Mouse (Mus musculus) limb, embryonic 12.5 days (tissue): ENCODE measurements around the gene Polr2l. TPM values are rescaled to one million over a fixed set of nuclear protein-coding genes. Genes with fewer than 3 reads are reported as not detected.

Experiments
- ATAC-seq: fragments of 200-750 bp; cut with Nextera tagmentation; 2 replicates; pipeline ENCODE4 v1.8.0; 2017; ENCODE audit warnings: low read depth, moderate TSS enrichment; ENCODE audit not compliant: insufficient number of reproducible peaks, insufficient read depth, low FRiP score, low TSS enrichment
- H3K27ac ChIP-seq: fragments of 300-500 bp; sonication (generic); 2 replicates; pipeline ENCODE4 v1.5.1; 2016; ENCODE audit warnings: mild to moderate bottlenecking, moderate library complexity
- H3K27me3 ChIP-seq: fragments of 300-500 bp; sonication (generic); 2 replicates; pipeline ENCODE4 v1.6.1; 2016; ENCODE audit warnings: mild to moderate bottlenecking, moderate library complexity
- H3K36me3 ChIP-seq: fragments of 300-500 bp; sonication (generic); 2 replicates; pipeline ENCODE4 v1.6.1; 2016; ENCODE audit warnings: mild to moderate bottlenecking, moderate library complexity
- H3K4me1 ChIP-seq: fragments of 300-500 bp; sonication (generic); replicated peaks from 2 replicates; pipeline ENCODE4 v1.6.1; 2016
- H3K4me2 ChIP-seq: fragments of 300-500 bp; sonication (generic); 2 replicates; pipeline ENCODE4 v1.6.1; 2016; ENCODE audit warnings: mild to moderate bottlenecking, moderate library complexity
- H3K4me3 ChIP-seq: fragments of 300-500 bp; sonication (generic); replicated peaks from 2 replicates; pipeline ENCODE4 v1.5.1; 2016; ENCODE audit warnings: mild to moderate bottlenecking
- H3K9ac ChIP-seq: fragments of 300-500 bp; sonication (generic); replicated peaks from 2 replicates; pipeline ENCODE4 v1.6.1; 2016; ENCODE audit warnings: mild to moderate bottlenecking, moderate library complexity
- H3K9me3 ChIP-seq: fragments of 300-500 bp; sonication (generic); 2 replicates; pipeline ENCODE4 v1.6.1; 2016; ENCODE audit warnings: mild to moderate bottlenecking, moderate library complexity
- WGBS: fragments of 180-500 bp; shearing (Covaris S2); methylation state at CpG from one replicate; pipeline ENCODE4 v1.1.7; 2016; 5-methylcytosine and 5-hydroxymethylcytosine counted together
- polyA plus RNA-seq: library from polyadenylated mRNA; unstranded; fragments of >200 nt; fragmentation: Nextera tagmentation; extraction: Ambion mirVana; gene quantifications from 2 replicates; pipeline ENCODE4 v1.2.1, GENCODE M21; 2016

The Polr2l gene
- polyA plus RNA-seq, 1 experiment from 2014 or later: 65.7 TPM

DNA sequence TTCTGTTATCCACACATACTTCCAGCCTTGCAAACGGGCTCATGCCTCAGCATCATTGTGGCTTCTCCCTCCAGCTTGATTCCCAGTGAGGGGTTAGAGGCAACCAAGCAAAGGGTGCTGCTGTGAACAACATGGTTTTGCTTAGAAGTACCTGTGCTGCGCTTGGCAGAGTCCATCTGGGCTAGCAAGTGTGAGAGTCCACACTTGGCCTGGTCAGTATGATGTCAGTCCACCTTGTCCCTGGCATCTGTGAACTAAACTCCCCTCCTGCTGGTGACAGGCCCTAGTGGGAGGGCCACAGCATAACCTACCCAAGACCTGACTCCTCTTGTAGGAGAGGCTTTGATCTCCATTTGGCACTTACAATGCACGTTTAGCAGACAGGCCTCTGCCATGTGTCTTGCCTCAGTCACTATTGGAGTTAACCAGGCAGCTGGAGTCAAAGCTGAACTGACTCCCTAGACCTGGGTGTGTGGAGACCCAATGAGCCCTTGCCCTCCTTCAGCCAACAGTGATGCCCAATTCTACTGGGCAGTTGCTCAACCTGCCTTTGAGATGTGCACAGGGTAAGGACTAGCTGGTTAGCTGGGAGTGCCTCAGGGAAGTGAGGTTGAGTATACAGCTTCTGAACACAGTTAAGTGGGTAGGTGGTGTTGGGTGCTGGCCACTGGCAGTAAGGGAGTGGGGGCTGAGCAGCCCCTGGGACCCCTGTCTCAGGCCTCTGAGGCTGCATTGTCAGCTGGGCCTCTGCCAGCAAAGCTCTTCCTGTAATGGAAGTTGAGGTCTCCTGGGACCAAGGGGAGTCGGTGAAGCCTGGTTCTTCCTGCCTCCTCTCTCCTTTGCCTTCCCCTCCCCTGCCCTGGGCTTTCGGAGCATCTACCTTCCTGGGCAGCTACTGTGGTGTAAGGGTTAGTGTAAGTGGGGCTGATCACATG, 9.5 kb upstream of the Polr2l start:
- H3K27me3 ChIP-seq: peaks cover 42% of the 10 kb centered on the region
- H3K9me3 ChIP-seq: no peaks in the 10 kb centered on the region
- peaks cover 23% of the 10 kb centered on the region for H3K4me1 ChIP-seq
- WGBS: 61% methylated on average over 5 of the region's 5 CpGs
- no peak overlapping the region for H3K4me2 ChIP-seq
- H3K27ac ChIP-seq: no peak overlapping the region
- H3K36me3 ChIP-seq: no peaks in the 10 kb centered on the region
- H3K4me3 ChIP-seq: no peak overlapping the region
- no peak overlapping the region for H3K9ac ChIP-seq
- ATAC-seq: no peak

DNA sequence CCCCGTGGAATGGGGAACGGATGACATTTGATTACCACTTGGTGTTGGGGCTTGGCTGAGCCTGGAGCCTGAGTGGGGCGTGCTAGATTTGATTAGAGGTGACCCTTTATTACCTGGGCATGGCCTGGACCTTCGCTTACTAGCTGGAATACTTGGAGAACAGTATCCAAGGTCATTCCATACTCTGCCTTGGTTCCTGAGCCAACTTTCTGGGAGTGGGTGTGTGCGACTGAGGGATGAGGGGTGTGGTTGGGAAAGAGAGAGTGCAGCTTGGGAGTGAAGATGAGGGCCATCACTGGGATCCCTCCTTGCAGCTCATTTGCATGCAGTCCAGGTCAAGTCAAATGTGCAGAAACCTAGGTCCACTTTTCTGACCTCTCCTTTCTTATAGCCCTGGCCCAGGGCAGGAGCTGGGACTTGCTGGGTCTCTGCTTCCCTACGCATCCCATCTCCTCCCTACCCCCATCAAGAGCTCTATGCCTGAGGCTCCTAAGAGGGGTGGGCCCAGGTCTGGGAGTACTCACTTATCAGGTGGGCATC, 8.3 kb upstream of the Polr2l start:
- Histone ChIP-seq H3K27ac (no peak overlapping the region), H3K9me3 (no peaks in the 10 kb centered on the region), H3K4me3 (no peak overlapping the region), H3K4me1 (peaks cover 26% of the 10 kb centered on the region), H3K36me3 (no peaks in the 10 kb centered on the region), H3K4me2 (peak overlapping the region; percentile 96; the same call in 1 of the 2 replicates), H3K9ac (no peak overlapping the region), H3K27me3 (peaks cover 42% of the 10 kb centered on the region)
- ATAC-seq: no peak
- 72% methylated on average over 6 of the region's 6 CpGs for WGBS

DNA sequence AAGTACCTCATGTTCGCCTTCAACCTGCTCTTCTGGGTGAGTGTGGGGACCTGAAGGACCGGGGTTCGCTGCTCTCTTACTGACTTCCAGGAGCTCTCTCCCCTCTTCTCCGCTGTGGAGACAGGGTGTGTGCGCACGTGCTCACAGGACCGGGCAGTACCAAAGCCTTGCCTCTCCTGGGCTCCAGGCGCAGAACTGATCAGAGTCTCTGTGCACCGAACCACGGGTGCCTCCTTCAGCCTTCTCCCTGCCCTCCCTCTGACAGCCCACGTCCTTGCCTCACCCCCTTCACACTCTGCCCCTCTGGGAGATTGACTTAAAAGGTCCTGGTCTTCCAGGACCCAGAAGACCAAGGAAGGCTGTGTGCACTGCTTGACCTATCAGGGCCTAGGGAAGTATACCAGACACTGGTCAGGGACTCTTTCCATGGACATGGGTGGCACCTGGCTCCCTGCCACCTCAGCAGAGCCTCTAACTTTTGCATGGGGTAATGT, 7.6 kb upstream of the Polr2l start:
- H3K27ac ChIP-seq: no peak overlapping the region
- no peaks in the 10 kb centered on the region for H3K9me3 ChIP-seq
- ATAC-seq: no peak
- H3K27me3 ChIP-seq: peaks cover 42% of the 10 kb centered on the region
- peak overlapping the region; percentile 61 for H3K4me3 ChIP-seq
- H3K4me2 ChIP-seq: peak overlapping the region; percentile 96
- H3K36me3 ChIP-seq: no peaks in the 10 kb centered on the region
- peaks cover 33% of the 10 kb centered on the region for H3K4me1 ChIP-seq
- WGBS: 5% methylated on average over 11 of the region's 11 CpGs
- peak overlapping the region; percentile 60 for H3K9ac ChIP-seq

DNA sequence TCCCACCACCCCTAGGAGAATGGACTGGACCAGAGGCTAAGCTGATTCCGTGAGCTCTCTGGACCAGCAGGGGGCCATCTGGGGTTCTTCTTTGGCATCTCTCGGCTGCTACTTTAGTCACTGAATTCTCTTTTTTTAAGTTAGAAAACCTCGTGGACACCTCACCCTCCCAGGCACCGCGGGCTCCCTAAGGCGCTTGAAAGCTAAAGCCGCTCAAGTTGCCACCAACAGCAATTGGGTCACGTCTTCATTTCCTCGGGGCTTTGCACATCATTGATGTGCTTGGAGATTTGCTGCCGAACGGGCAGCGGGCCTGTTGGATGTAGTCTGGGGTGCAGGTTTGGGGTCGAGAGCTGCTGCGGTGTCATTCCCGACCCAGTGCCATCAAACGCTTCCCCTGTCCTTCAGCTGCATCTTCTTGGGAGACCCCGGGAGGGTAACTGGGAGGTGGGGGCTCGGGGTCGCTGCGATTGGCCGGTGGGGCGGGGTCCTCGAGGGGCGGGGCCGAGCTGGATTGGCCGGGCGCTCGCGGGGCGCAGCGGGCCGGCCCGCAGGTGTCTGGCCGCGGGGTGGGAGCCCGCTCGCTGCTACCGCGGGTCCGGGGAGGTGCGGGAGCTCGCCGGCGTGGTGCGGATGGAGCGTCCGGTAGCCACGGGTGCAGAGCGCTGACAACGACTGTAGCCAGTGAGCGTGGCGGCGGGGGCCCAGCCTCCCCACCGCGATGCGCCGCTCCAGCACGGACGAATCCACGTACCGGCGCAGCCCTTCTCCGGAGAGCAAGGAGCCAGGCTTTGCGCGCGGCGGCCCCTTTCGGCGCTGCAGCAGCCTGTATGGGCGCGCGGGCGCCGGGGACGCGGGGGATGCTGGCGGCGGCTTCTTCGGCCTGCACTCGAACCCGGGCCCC, 6.8 kb upstream of the Polr2l start:
- H3K4me1 ChIP-seq: peaks cover 41% of the 10 kb centered on the region
- WGBS: 1% methylated on average over 79 of the region's 81 CpGs
- peak overlapping the region; percentile 61 for H3K4me3 ChIP-seq
- ATAC-seq: 0 out of 2 replicates have a peak, but pooled peaks have one; percentile 4
- H3K4me2 ChIP-seq: peak overlapping the region; percentile 96
- no peaks in the 10 kb centered on the region for H3K36me3 ChIP-seq
- H3K27me3 ChIP-seq: peaks cover 42% of the 10 kb centered on the region
- peak overlapping the region; percentile 60 for H3K9ac ChIP-seq
- H3K9me3 ChIP-seq: no peaks in the 10 kb centered on the region
- no peak overlapping the region for H3K27ac ChIP-seq

DNA sequence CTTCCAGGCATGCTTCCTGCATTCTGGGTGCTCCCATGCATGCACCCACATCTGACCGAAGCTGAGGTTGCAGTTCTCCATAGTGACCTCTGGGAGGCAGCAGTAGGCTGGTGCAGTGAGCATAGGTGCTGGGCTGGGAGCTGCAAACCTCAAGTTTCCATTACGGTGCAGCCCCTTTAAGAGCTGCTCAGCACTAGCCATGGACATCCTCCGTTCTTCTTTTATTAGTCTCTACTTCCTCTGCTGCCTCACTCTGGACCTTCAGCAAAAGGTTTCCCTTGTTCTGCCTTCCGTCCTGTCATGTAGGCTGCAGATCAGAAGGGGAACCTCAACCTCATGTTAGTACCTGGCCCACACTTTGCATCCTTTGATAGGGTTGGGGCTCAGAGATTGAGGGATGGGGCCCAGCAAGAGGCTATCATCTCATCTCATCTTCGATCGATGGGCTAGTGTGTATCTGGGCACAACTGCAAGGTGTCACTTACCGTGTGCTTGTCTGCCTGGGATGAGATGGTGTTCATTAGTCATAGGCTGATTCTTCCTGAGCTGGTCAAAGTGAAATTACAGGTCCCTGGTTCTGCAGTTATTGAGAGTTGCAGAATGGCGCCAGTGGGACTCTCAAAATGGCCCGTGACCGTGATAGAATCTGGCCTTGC, 6.0 kb upstream of the Polr2l start:
- H3K9ac ChIP-seq: no peak overlapping the region
- 12% methylated on average over 10 of the region's 10 CpGs for WGBS
- peak overlapping the region; percentile 61; the same call in 1 of the 2 replicates for H3K4me3 ChIP-seq
- peaks cover 49% of the 10 kb centered on the region for H3K4me1 ChIP-seq
- no peak; the same call in 1 of the 2 replicates for ATAC-seq
- H3K4me2 ChIP-seq: peak overlapping the region; percentile 96
- H3K27me3 ChIP-seq: peaks cover 42% of the 10 kb centered on the region
- no peaks in the 10 kb centered on the region for H3K9me3 ChIP-seq
- no peak overlapping the region for H3K27ac ChIP-seq
- H3K36me3 ChIP-seq: no peaks in the 10 kb centered on the region

DNA sequence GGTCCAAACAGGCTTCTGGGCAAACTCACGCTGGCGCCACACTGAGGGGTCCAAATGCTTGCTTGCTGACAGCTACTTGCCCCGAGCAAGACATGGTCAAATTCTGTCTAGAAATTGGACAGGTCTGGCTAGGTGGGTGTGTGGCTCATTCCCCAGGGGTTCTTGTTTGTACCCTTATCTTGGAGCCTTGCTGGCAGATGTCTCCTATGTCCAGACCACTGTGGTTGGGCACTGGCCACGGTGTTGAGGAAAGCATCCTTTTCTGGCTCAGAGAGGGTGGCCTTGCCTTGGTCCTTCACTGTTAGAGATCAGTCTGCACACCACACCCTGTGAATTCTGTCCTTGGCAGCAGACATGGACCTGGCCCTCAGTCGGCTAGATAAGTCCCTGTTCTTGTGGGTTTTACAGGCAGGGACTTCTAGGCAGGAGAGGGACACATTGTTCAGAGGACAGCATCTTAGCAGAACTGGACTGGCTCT, 3.4 kb upstream of the Polr2l start:
- WGBS: 82% methylated on average over 5 of the region's 5 CpGs
- 0 out of 2 replicates have a peak overlapping the region, but pooled peaks have one; percentile 0 for H3K4me3 ChIP-seq
- ATAC-seq: no peak
- peaks cover 66% of the 10 kb centered on the region for H3K4me1 ChIP-seq
- H3K9ac ChIP-seq: peak overlapping the region; percentile 42; the same call in 1 of the 2 replicates
- H3K9me3 ChIP-seq: no peaks in the 10 kb centered on the region
- peaks cover 27% of the 10 kb centered on the region for H3K27me3 ChIP-seq
- no peaks in the 10 kb centered on the region for H3K36me3 ChIP-seq
- peak overlapping the region; percentile 87 for H3K27ac ChIP-seq
- H3K4me2 ChIP-seq: peak overlapping the region; percentile 92; the same call in 1 of the 2 replicates

DNA sequence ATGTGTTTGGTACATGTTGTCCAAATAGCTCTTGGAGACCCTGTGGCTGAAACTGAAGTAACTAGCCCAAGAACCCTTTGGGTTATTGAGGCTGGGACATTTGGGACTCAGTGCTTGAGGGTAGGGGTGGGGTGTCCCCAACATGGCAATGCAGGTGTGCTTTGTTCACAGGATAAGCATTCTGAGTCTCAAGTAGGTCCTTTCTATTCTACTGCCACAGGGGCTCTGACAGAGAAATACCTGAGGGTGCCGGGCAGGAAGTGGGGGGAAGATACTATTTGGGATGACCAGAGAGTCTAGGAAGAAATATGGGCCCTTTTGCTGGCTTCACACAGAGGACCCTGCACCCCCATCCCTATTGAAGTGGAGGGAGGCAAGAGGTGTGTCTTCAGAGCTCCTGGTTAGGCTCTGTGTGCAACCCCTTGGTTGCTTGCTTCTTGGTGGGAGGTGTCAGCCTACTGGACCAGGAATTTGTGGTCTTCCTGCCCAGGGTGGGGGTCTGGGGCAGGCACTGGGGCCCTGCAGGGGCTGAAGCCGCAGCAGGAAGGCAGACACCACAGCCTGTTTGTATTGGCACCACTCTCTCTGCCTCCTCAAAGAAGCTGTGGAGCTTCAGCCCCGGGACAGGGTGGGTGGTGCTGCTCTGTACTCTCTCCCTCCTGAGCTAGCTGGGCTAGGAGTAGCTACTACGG, 2.8 kb upstream of the Polr2l start:
- peak overlapping the region; percentile 42; the same call in 1 of the 2 replicates for H3K9ac ChIP-seq
- H3K4me1 ChIP-seq: peaks cover 64% of the 10 kb centered on the region
- no peak for ATAC-seq
- H3K27ac ChIP-seq: peak overlapping the region; percentile 87
- H3K27me3 ChIP-seq: peaks cover 21% of the 10 kb centered on the region
- no peaks in the 10 kb centered on the region for H3K9me3 ChIP-seq
- WGBS: 58% methylated on average over 4 of the region's 4 CpGs
- H3K4me2 ChIP-seq: peak overlapping the region; percentile 92
- peaks cover 2% of the 10 kb centered on the region for H3K36me3 ChIP-seq
- 0 out of 2 replicates have a peak overlapping the region, but pooled peaks have one; percentile 73 for H3K4me3 ChIP-seq

DNA sequence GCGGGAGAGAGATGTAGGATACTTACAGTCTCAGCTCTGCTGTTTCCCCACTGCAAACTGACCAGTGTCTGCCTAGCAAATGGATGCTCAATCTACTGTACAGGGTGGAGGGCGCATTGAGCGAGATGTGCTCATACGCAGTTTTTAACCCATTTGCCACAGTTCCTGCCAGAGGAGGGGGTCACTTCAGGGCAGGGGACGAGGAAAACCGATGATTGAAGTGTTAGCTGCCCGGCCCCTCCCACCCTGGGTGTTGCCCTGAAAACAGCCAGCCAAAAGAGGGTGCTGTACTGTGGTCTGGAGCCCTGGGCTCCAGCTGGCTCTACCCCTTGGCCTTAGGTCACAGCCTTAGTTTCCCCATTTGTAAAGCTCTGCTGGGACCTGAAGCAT, 2.0 kb upstream of the Polr2l start:
- Histone ChIP-seq H3K4me3 (peak overlapping the region; percentile 73), H3K27me3 (peaks cover 14% of the 10 kb centered on the region), H3K36me3 (peaks cover 10% of the 10 kb centered on the region), H3K9me3 (no peaks in the 10 kb centered on the region), H3K27ac (peak overlapping the region; percentile 87), H3K4me2 (peak overlapping the region; percentile 92), H3K4me1 (peaks cover 56% of the 10 kb centered on the region), H3K9ac (peak overlapping the region; percentile 82)
- ATAC-seq: no peak
- 17% methylated on average over 7 of the region's 7 CpGs for WGBS

DNA sequence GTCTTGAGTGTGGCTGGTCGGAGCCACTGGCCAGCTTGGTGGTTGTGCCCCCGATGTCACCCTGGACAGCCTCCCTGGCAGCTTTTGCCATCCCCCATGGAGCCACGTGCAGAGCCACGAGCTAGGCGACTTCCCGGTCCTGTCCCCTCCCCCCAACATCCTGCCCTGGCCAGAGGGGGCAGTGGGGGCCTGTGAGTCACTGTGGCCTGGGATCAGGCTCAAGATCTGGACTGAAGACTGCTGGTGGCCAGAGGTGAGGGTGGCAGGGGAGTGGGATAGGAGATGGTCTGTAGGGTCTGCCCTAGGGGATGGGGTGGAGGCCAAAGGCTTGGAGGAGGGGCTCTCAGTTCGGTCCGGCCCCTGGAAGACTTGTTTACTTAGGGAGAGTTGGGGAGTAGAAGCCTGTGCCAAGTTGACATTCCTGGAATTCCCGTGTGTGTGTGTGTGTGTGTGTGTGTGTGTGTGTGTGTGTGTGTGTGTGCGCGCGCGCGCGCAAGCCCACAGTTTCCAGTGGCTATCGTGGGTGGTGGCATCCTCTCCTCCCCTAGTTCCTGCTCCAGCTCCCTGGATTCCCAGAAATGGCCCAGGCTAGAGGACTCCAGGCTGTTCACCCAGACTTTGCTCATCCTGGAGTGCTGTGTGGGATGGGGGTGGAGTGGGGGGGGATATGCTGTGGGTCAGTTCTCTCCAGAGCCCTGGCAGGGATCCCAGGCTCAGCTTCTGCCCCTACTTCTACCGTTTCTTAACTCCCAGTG, 1.5 kb upstream of the Polr2l start:
- Histone ChIP-seq H3K27ac (peak overlapping the region; percentile 87), H3K4me2 (peak overlapping the region; percentile 92), H3K36me3 (peaks cover 13% of the 10 kb centered on the region), H3K4me3 (peak overlapping the region; percentile 73), H3K27me3 (peaks cover 8% of the 10 kb centered on the region), H3K4me1 (peaks cover 51% of the 10 kb centered on the region), H3K9me3 (no peaks in the 10 kb centered on the region), H3K9ac (peak overlapping the region; percentile 82)
- WGBS: under 1% methylated on average over 11 of the region's 17 CpGs
- peak; percentile 32; the same call in 1 of the 2 replicates for ATAC-seq
